Mouse (Mus musculus) retina, postnatal 7 days (tissue): ENCODE data around the gene Zfp672.

Experiments used
- DNase-seq: peaks from one replicate; pipeline ENCODE4 v3.0.0-alpha.2; 2012; ENCODE audit warnings: low read depth, low spot score

Gene Zfp672

GRCm38 (mm10) chr11:58289992-58290682, 40.0 kb downstream of the Zfp672 start:
- DNase-seq, result no peak

- no peak for DNase-seq
These were observed 47.6 kb downstream of the Zfp672 start for GRCm38 (mm10) chr11:58282518-58282917.

GRCm38 (mm10) chr11:58281970-58282496, 48.1 kb downstream of the Zfp672 start:
- DNase-seq, result no peak

- no peak for DNase-seq
These were observed 54.4 kb downstream of the Zfp672 start for GRCm38 (mm10) chr11:58275756-58276155.

- no peak for DNase-seq
These were observed 55.6 kb downstream of the Zfp672 start, which contains the start of gene 4930438A08Rik for GRCm38 (mm10) chr11:58274572-58274971. 4930438A08Rik (plus strand) TSS chr11:58274799.

- DNase-seq, result no peak
These were observed 61.9 kb downstream of the Zfp672 start for GRCm38 (mm10) chr11:58268285-58268684.
